Mouse (Mus musculus): ENCODE measurements around the gene Efna2.

The Efna2 gene

GRCm38 (mm10) chr10:80141786-80142529 lies 37.3 kb upstream of the Efna2 start:
- DNase-seq (ENCODE audit: low read depth, low spot score): peak; percentile 96

GRCm38 (mm10) chr10:80142530-80142925 lies 36.8 kb upstream of the Efna2 start:
- DNase-seq (ENCODE audit: low read depth, low spot score): no peak

GRCm38 (mm10) chr10:80143664-80144063 lies 35.6 kb upstream of the Efna2 start:
- DNase-seq (ENCODE audit: low read depth, low spot score): no peak

GRCm38 (mm10) chr10:80144159-80144558 lies 35.1 kb upstream of the Efna2 start:
- no peak for DNase-seq (ENCODE audit: low read depth, low spot score)

- no peak for DNase-seq (ENCODE audit: low read depth, low spot score)
Observed at GRCm38 (mm10) chr10:80144864-80145838, 34.1 kb upstream of the Efna2 start.

- no peak for DNase-seq (ENCODE audit: low read depth, low spot score)
Observed at GRCm38 (mm10) chr10:80145896-80146295, 33.4 kb upstream of the Efna2 start.

- DNase-seq (ENCODE audit: low read depth, low spot score): no peak
Observed at GRCm38 (mm10) chr10:80146568-80147011, 32.7 kb upstream of the Efna2 start.

GRCm38 (mm10) chr10:80147146-80147718 lies 32.0 kb upstream of the Efna2 start:
- DNase-seq (ENCODE audit: low read depth, low spot score): no peak

GRCm38 (mm10) chr10:80147719-80148601 lies 31.3 kb upstream of the Efna2 start, which contains the start of gene Midn:
Gene Midn, plus strand, starts transcription at chr10:80148272.
- DNase-seq (ENCODE audit: low read depth, low spot score): no peak

- DNase-seq (ENCODE audit: low read depth, low spot score): peak; percentile 81
Observed at GRCm38 (mm10) chr10:80148610-80149290, 30.5 kb upstream of the Efna2 start.

GRCm38 (mm10) chr10:80149291-80150225 lies 29.7 kb upstream of the Efna2 start:
- peak; percentile 82 for DNase-seq (ENCODE audit: low read depth, low spot score)

GRCm38 (mm10) chr10:80150226-80151210 lies 28.8 kb upstream of the Efna2 start:
- no peak for DNase-seq (ENCODE audit: low read depth, low spot score)

- DNase-seq (ENCODE audit: low read depth, low spot score): no peak
Observed at GRCm38 (mm10) chr10:80151211-80152034, 27.9 kb upstream of the Efna2 start.

GRCm38 (mm10) chr10:80152071-80152872 lies 27.0 kb upstream of the Efna2 start:
- no peak for DNase-seq (ENCODE audit: low read depth, low spot score)

GRCm38 (mm10) chr10:80152873-80153260 lies 26.4 kb upstream of the Efna2 start:
- DNase-seq (ENCODE audit: low read depth, low spot score): no peak

- DNase-seq (ENCODE audit: low read depth, low spot score): no peak
Observed at GRCm38 (mm10) chr10:80153713-80154112, 25.6 kb upstream of the Efna2 start.

Data from retina, adult 2 months (tissue).